10 mouse cellular contexts compared by ENCODE assay signal in genomic region chr3:84337585-84337984, GRCm38 (mm10). TPM values are rescaled to one million over a fixed set of nuclear protein-coding genes. Genes with fewer than 3 reads are reported as not detected.
DNase-seq lines count a peak whose midpoint lies in the region; ATAC-seq and TF ChIP-seq lines count a peak whose summit lies in the region.
"Had no signal": no experiment of that assay in that cellular context is flagged by ENCODE, and none has a peak within 500 bp of the region (broad histone marks: within the 10 kb centered on the region; RNA-seq: fewer than 3 reads in every experiment).

No protein-coding gene starts in this region.

- H3K9ac ChIP-seq in liver, postnatal 0 days (replicated peaks) = no peak overlapping the region; the same call in 1 of the 2 replicates
- no peak overlapping the region; the same call in 1 of the 2 replicates for H3K9ac ChIP-seq in stomach, postnatal 0 days (ENCODE audit: low read length)
- H3K9ac ChIP-seq: limb, embryonic 12.5 days; neural tube, embryonic 13.5 days had no signal

- no peaks in the 10 kb centered on the region for H3K36me3 ChIP-seq in kidney, adult 2 months (ENCODE audit: control insufficient read depth, insufficient read depth, low read length)
- no peaks in the 10 kb centered on the region for H3K36me3 ChIP-seq in liver, postnatal 0 days (replicated peaks; ENCODE audit: insufficient read depth, low read length)
- no peaks in the 10 kb centered on the region for H3K36me3 ChIP-seq in stomach, postnatal 0 days (ENCODE audit: control insufficient read depth, insufficient read depth, low read length)
- H3K36me3 ChIP-seq: limb, embryonic 12.5 days; neural tube, embryonic 13.5 days had no signal

- no peaks in the 10 kb centered on the region for H3K9me3 ChIP-seq in liver, postnatal 0 days (ENCODE audit: low read length)
- H3K9me3 ChIP-seq in stomach, postnatal 0 days (ENCODE audit: control insufficient read depth, low read length) = no peaks in the 10 kb centered on the region
- H3K9me3 ChIP-seq: limb, embryonic 12.5 days; neural tube, embryonic 13.5 days had no signal

- no peak for TF ChIP-seq CTCF in kidney, adult 2 months (conservative IDR thresholded peaks at IDR 0.05; ENCODE audit: insufficient read depth, insufficient read length, low read depth, low read length)
- no peak for TF ChIP-seq CTCF in bone marrow, adult 2 months (IDR thresholded peaks at IDR 0.05; ENCODE audit: control insufficient read depth, insufficient read depth, low read length)
- TF ChIP-seq CTCF in liver, postnatal 0 days (IDR thresholded peaks at IDR 0.05; ENCODE audit: low read depth) = no peak
- no peak for TF ChIP-seq CTCF in stomach, postnatal 0 days (IDR thresholded peaks at IDR 0.05; ENCODE audit: low read depth)

- ATAC-seq in liver, postnatal 0 days = peak; percentile 40
- ATAC-seq in stomach, postnatal 0 days (ENCODE audit: low FRiP score, low TSS enrichment) = peak; percentile 67

- DNase-seq in kidney, adult 2 months = no peak
- DNase-seq in kidney, adult 11 months = no peak
- peak; percentile 63 for DNase-seq in liver, postnatal 0 days
- peak; percentile 77 for DNase-seq in stomach, postnatal 0 days (ENCODE audit: low spot score)
- DNase-seq in layer of hippocampus, postnatal 10 days (ENCODE audit: low spot score in 2 of 2) = no peak
- DNase-seq in gastrocnemius, postnatal 25 days = no peak
- no peak for DNase-seq in retina, embryonic 14.5 days (ENCODE audit: low spot score)

- 50% methylated on average over 10 of the region's 11 CpGs for WGBS in kidney, adult 2 months
- WGBS in bone marrow, adult 2 months = 4% methylated on average over 11 of the region's 11 CpGs
- WGBS in liver, postnatal 0 days (ENCODE audit: insufficient replicate concordance) = 26% methylated on average over 9 of the region's 11 CpGs
- WGBS in stomach, postnatal 0 days = 39% methylated on average over 7 of the region's 11 CpGs

- peak overlapping the region; percentile 62 for H3K4me2 ChIP-seq in liver, postnatal 0 days (ENCODE audit: low read depth, low read length)
- peak overlapping the region; percentile 25 for H3K4me2 ChIP-seq in stomach, postnatal 0 days (replicated peaks; ENCODE audit: low read depth)
- H3K4me2 ChIP-seq: limb, embryonic 12.5 days; neural tube, embryonic 13.5 days had no signal

- no peak for TF ChIP-seq POLR2A in kidney, adult 2 months (IDR thresholded peaks at IDR 0.05; ENCODE audit: low read depth, low read length)
- no peak for TF ChIP-seq POLR2A in bone marrow, adult 2 months (IDR thresholded peaks at IDR 0.05; ENCODE audit: borderline replicate concordance, control insufficient read depth, low read depth, low read length)

- H3K4me1 ChIP-seq in kidney, adult 2 months (ENCODE audit: control insufficient read depth, insufficient read depth, low read length) = peaks cover 9% of the 10 kb centered on the region; the same call in 1 of the 2 replicates
- peaks cover 2% of the 10 kb centered on the region; the same call in 1 of the 2 replicates for H3K4me1 ChIP-seq in bone marrow, adult 2 months (ENCODE audit: control insufficient read depth, insufficient read depth, low read length)
- H3K4me1 ChIP-seq in liver, postnatal 0 days (ENCODE audit: insufficient read depth) = peaks cover 17% of the 10 kb centered on the region
- 0 out of 2 replicates have a peak, but pooled peaks cover 5% of the 10 kb centered on the region for H3K4me1 ChIP-seq in stomach, postnatal 0 days (replicated peaks; ENCODE audit: control insufficient read depth, insufficient read depth)

- peak overlapping the region; percentile 18; the same call in 1 of the 2 replicates for H3K4me3 ChIP-seq in kidney, adult 2 months (ENCODE audit: insufficient read depth, low read depth, low read length)
- peak overlapping the region; percentile 66 for H3K4me3 ChIP-seq in bone marrow, adult 2 months (replicated peaks; ENCODE audit: control insufficient read depth, low read depth, low read length)
- no peak overlapping the region for H3K4me3 ChIP-seq in liver, postnatal 0 days (ENCODE audit: low read depth, low read length)
- no peak overlapping the region for H3K4me3 ChIP-seq in stomach, postnatal 0 days (ENCODE audit: low read depth, low read length)
- H3K4me3 ChIP-seq: limb, embryonic 12.5 days; neural tube, embryonic 13.5 days had no signal

- no peak for TF ChIP-seq EP300 in liver, postnatal 0 days (IDR thresholded peaks at IDR 0.05; ENCODE audit: low read depth)
- no peak for TF ChIP-seq EP300 in stomach, postnatal 0 days (optimal IDR thresholded peaks at IDR 0.05)

- no peaks in the 10 kb centered on the region for H3K27me3 ChIP-seq in kidney, adult 2 months (replicated peaks; ENCODE audit: control insufficient read depth, insufficient read depth, low read length)
- no peaks in the 10 kb centered on the region for H3K27me3 ChIP-seq in liver, postnatal 0 days (ENCODE audit: insufficient read depth, low read length)
- H3K27me3 ChIP-seq in stomach, postnatal 0 days (ENCODE audit: control insufficient read depth, insufficient read depth, low read length) = no peaks in the 10 kb centered on the region
- H3K27me3 ChIP-seq: neural tube, embryonic 13.5 days had no signal

- no peak overlapping the region for H3K27ac ChIP-seq in kidney, adult 2 months (ENCODE audit: insufficient read depth, low read depth, low read length)
- H3K27ac ChIP-seq in bone marrow, adult 2 months (ENCODE audit: control insufficient read depth, insufficient read depth, low read depth, low read length, poor library complexity) = peak overlapping the region; percentile 20
- no peak overlapping the region for H3K27ac ChIP-seq in liver, postnatal 0 days (ENCODE audit: low read depth)
- no peak overlapping the region for H3K27ac ChIP-seq in stomach, postnatal 0 days (replicated peaks)
- H3K27ac ChIP-seq: limb, embryonic 12.5 days; neural tube, embryonic 13.5 days had no signal

RNA-seq across cellular contexts. Expression of gene Trim2, which starts 30.9 kb away (rescaled TPM):
- 44.5 and 49.2 TPM in 2 replicates for polyA plus RNA-seq in kidney, adult 2 months (2012; rRNA removed)
- 2.8 and 10.2 TPM in 2 replicates for polyA plus RNA-seq in bone marrow, adult 2 months (2011; ENCODE audit: insufficient read depth, insufficient read length, low replicate concordance, missing spikeins)
- polyA plus RNA-seq in liver, postnatal 0 days (2015; fragmentation: Nextera tagmentation; extraction: Ambion mirVana) = 2.7 and 2.9 TPM in 2 replicates
- 30.0 and 30.7 TPM in 2 replicates for polyA plus RNA-seq in stomach, postnatal 0 days (2015; fragmentation: Nextera tagmentation; extraction: Ambion mirVana)
- total RNA-seq in layer of hippocampus, postnatal 10 days (2021) = 100 to 1,000 TPM; 267 to 271 TPM
- total RNA-seq in gastrocnemius, postnatal 25 days (2021) = 1 to 10 TPM; 2.7 to 3.3 TPM

Comparison
In these comparisons a context has a peak if more than half of its experiments do, and no peak if none do; other contexts are left out.
1. DNase-seq: peak in liver, postnatal 0 days (single experiment) and stomach, postnatal 0 days (single experiment); none in kidney, adult 2 months (single experiment), kidney, adult 11 months (single experiment), layer of hippocampus, postnatal 10 days (0 of 2), gastrocnemius, postnatal 25 days (single experiment) and retina, embryonic 14.5 days (single experiment).
2. H3K4me3 ChIP-seq: peak in kidney, adult 2 months (single experiment) and bone marrow, adult 2 months (single experiment); none in liver, postnatal 0 days (single experiment) and stomach, postnatal 0 days (single experiment).